Mouse (Mus musculus): Measurements from ENCODE around the gene Pcmtd2. TPM values are rescaled to one million over a fixed set of nuclear protein-coding genes. Genes with fewer than 3 reads are reported as not detected.

The Pcmtd2 gene
- polyA plus RNA-seq (2012; ENCODE audit: low replicate concordance) = 3.2 and 40.7 TPM in 2 replicates

DNA sequence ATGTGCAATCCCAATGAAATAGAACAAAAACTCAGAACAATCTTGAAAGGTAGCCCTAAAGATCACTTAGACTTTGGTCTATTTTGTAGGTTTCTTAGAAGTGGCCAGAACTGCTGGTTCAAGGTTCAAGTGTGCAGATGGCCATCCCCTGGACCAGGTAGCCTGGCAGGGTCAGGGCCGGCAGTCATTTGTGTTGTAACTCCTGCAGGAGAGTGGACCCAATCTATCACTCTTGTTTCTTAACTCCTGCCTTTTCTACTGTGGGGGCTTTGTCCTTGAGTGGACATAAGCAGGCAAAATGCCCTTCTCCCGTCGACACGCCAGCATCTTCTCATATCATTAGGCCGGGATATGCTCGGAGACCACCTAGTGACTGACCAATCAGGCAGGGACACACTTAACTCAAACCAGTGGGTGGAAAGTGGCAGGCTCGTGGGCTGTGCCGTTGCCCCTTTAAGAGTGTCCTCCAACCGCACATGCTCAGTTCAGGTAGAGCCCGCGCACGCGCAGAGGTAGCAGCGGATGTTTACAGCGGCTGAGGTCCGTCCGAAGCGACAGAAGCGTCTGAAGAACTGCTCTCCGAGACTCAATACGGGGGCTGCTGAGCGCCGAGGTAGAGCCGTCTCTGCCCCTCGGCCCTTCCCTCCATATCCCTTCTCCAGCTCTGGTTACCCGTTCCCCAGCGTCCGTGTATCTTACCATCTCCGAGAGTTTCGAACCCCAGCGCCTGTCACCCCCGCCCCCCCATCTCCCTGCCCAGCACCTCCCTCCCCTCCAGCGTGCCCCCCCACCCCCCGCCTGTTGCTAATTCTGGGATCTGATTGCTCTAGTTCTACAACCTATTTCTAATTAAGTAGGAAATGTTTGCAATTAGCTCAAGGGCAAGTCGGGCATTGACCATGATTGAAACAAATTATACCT lies at the start of gene Pcmtd2:
Gene Pcmtd2, plus strand, starts transcription at position 483 of the 921 bp plus-strand sequence.

GRCm38 (mm10) chr2:181863791-181864535 lies 26.3 kb downstream of the Pcmtd2 start, which contains the start of gene Polr3k:
Polr3k (plus strand) TSS chr2:181864337.

Other genes starting within 250 kb of the Pcmtd2 start
- gene Prpf6, start 246.0 kb upstream of the Pcmtd2 start, polyA plus RNA-seq (2012; ENCODE audit: low replicate concordance) = 12.0 and 21.1 TPM in 2 replicates
- 84.7 and 206 TPM in 2 replicates for gene Zfp512b, start 245.1 kb upstream of the Pcmtd2 start, polyA plus RNA-seq (2012; ENCODE audit: low replicate concordance)
- gene Samd10, start 238.6 kb upstream of the Pcmtd2 start, polyA plus RNA-seq (2012; ENCODE audit: low replicate concordance) = 17.3 and 21.9 TPM in 2 replicates
- gene Gm29797, start 180.8 kb upstream of the Pcmtd2 start, polyA plus RNA-seq (2012; ENCODE audit: low replicate concordance) = not detected in 2 replicates
- 2.2 and 9.7 TPM in 2 replicates for gene Sox18, start 166.2 kb upstream of the Pcmtd2 start, polyA plus RNA-seq (2012; ENCODE audit: low replicate concordance)
- gene Tcea2, start 157.5 kb upstream of the Pcmtd2 start, polyA plus RNA-seq (2012; ENCODE audit: low replicate concordance) = 10.6 and 34.3 TPM in 2 replicates
- gene Rgs19, start 143.9 kb upstream of the Pcmtd2 start, polyA plus RNA-seq (2012; ENCODE audit: low replicate concordance) = 174 and 368 TPM in 2 replicates
- gene Lkaaear1, start 139.4 kb upstream of the Pcmtd2 start, polyA plus RNA-seq (2012; ENCODE audit: low replicate concordance) = not detected in 2 replicates
- gene Oprl1, start 122.8 kb upstream of the Pcmtd2 start, polyA plus RNA-seq (2012; ENCODE audit: low replicate concordance) = 0.05 TPM in 1 of 2 replicates, not detected in the other
- gene Myt1, start 74.5 kb upstream of the Pcmtd2 start, polyA plus RNA-seq (2012; ENCODE audit: low replicate concordance) = not detected in 2 replicates
- gene Polr3k, start 26.5 kb downstream of the Pcmtd2 start, polyA plus RNA-seq (2012; ENCODE audit: low replicate concordance) = 0.14 and 1.7 TPM in 2 replicates
- gene Gm14496, start 153.3 kb downstream of the Pcmtd2 start, polyA plus RNA-seq (2012; ENCODE audit: low replicate concordance) = 0.02 TPM in 1 of 2 replicates, not detected in the other

All from hematopoietic multipotent progenitor cell, adult 10-12 weeks (in vitro differentiated cells).